Mouse (Mus musculus) erythroblast, embryonic 14.5 days (primary cell): ENCODE data around the gene Ggcx. TPM values are rescaled to one million over a fixed set of nuclear protein-coding genes. Genes with fewer than 3 reads are reported as not detected.
A peak's percentile ranks its signal among the peaks of the same experiment; 100 is the strongest.

Experiments
- H3K27me3 ChIP-seq: 2 replicates; pipeline ENCODE4 v1.6.1; 2012; ENCODE audit warnings: inconsistent platforms; ENCODE audit not compliant: control insufficient read depth
- H3K36me3 ChIP-seq: 2 replicates; pipeline ENCODE4 v1.6.1; 2012; ENCODE audit warnings: mild to moderate bottlenecking, inconsistent platforms; ENCODE audit not compliant: control insufficient read depth
- H3K4me1 ChIP-seq: 2 replicates; pipeline ENCODE4 v1.6.1; 2012; ENCODE audit warnings: inconsistent platforms; ENCODE audit not compliant: control insufficient read depth
- H3K4me3 ChIP-seq: replicated peaks from 2 replicates; pipeline ENCODE3; 2012; ENCODE audit warnings: moderate library complexity, mild to moderate bottlenecking, inconsistent platforms
- H3K9me3 ChIP-seq: 2 replicates; pipeline ENCODE4 v1.6.1; 2012; ENCODE audit warnings: low read length, inconsistent platforms, mixed read lengths; ENCODE audit not compliant: control insufficient read depth
- GATA1 ChIP-seq: IDR thresholded peaks from 2 replicates; pipeline ENCODE4 v1.6.1; 2012; ENCODE audit warnings: low read length, inconsistent platforms, mixed read lengths
- TAL1 ChIP-seq: IDR thresholded peaks from 3 replicates; pipeline ENCODE4 v1.6.1; 2012; ENCODE audit warnings: low read length, inconsistent platforms, mixed read lengths
- polyA plus RNA-seq: library from polyadenylated mRNA; stranded (reverse); fragments of >175 nt; gene quantifications from 2 replicates; pipeline ENCODE4 v1.2.3, GENCODE M21; 2012

Ggcx gene
- polyA plus RNA-seq, 1 experiment = 0.09 TPM

- Histone ChIP-seq H3K4me1 (peaks cover 54% of the 10 kb centered on the region), H3K4me3 (peak overlapping the region; percentile 3), H3K36me3 (peaks cover 36% of the 10 kb centered on the region), H3K9me3 (no peaks in the 10 kb centered on the region), H3K27me3 (no peaks in the 10 kb centered on the region)
- TF ChIP-seq TAL1 (no peak), GATA1 (no peak)
These were observed 2.1 kb downstream of the Ggcx start for GRCm38 (mm10) chr6:72415964-72416772.

- peak overlapping the region; percentile 29 for H3K4me3 ChIP-seq
These were observed 4.2 kb downstream of the Ggcx start for GRCm38 (mm10) chr6:72418279-72418678.

GRCm38 (mm10) chr6:72419806-72420205 is 5.7 kb downstream of the Ggcx start:
- no peaks in the 10 kb centered on the region for H3K9me3 ChIP-seq
- no peak for TF ChIP-seq GATA1
- TF ChIP-seq TAL1 = no peak
- H3K36me3 ChIP-seq = peaks cover 67% of the 10 kb centered on the region
- no peak overlapping the region for H3K4me3 ChIP-seq
- H3K27me3 ChIP-seq = no peaks in the 10 kb centered on the region
- peaks cover 39% of the 10 kb centered on the region for H3K4me1 ChIP-seq

More at GRCm38 (mm10) chr6:72418279-72418678, 4.2 kb downstream of the Ggcx start:
- TF ChIP-seq GATA1 = no peak
- no peak for TF ChIP-seq TAL1
- H3K9me3 ChIP-seq = no peaks in the 10 kb centered on the region
- H3K4me1 ChIP-seq = peaks cover 54% of the 10 kb centered on the region
- H3K36me3 ChIP-seq = peaks cover 53% of the 10 kb centered on the region
- H3K27me3 ChIP-seq = no peaks in the 10 kb centered on the region

- Histone ChIP-seq H3K4me3 (no peak overlapping the region), H3K27me3 (no peaks in the 10 kb centered on the region), H3K36me3 (peaks cover 76% of the 10 kb centered on the region), H3K4me1 (peaks cover 30% of the 10 kb centered on the region), H3K9me3 (no peaks in the 10 kb centered on the region)
- TF ChIP-seq TAL1 = no peak
- no peak for TF ChIP-seq GATA1
These were observed 6.8 kb downstream of the Ggcx start for GRCm38 (mm10) chr6:72420901-72421300.

GRCm38 (mm10) chr6:72425646-72426045 is 11.5 kb downstream of the Ggcx start:
- H3K36me3 ChIP-seq = peaks cover 87% of the 10 kb centered on the region
- H3K27me3 ChIP-seq = no peaks in the 10 kb centered on the region
- no peaks in the 10 kb centered on the region; the same call in none of the 2 replicates for H3K4me1 ChIP-seq
- no peaks in the 10 kb centered on the region for H3K9me3 ChIP-seq
- TF ChIP-seq TAL1 = no peak
- no peak for TF ChIP-seq GATA1
- no peak overlapping the region for H3K4me3 ChIP-seq

- Histone ChIP-seq H3K4me3 (no peak overlapping the region), H3K9me3 (no peaks in the 10 kb centered on the region), H3K36me3 (peaks cover 92% of the 10 kb centered on the region), H3K27me3 (no peaks in the 10 kb centered on the region), H3K4me1 (no peaks in the 10 kb centered on the region; the same call in 1 of the 2 replicates)
- TF ChIP-seq TAL1 = no peak
- no peak for TF ChIP-seq GATA1
These were observed 13.9 kb downstream of the Ggcx start for GRCm38 (mm10) chr6:72428036-72428435.

GRCm38 (mm10) chr6:72429061-72429842 is 15.1 kb downstream of the Ggcx start:
- H3K4me3 ChIP-seq = no peak overlapping the region
- no peaks in the 10 kb centered on the region for H3K27me3 ChIP-seq
- TF ChIP-seq GATA1 (no peak), TAL1 (no peak)
- no peaks in the 10 kb centered on the region; the same call in 1 of the 2 replicates for H3K4me1 ChIP-seq
- peaks cover 93% of the 10 kb centered on the region for H3K36me3 ChIP-seq
- no peaks in the 10 kb centered on the region for H3K9me3 ChIP-seq

GRCm38 (mm10) chr6:72430989-72431921 is 17.1 kb downstream of the Ggcx start:
- peaks cover 10% of the 10 kb centered on the region for H3K4me1 ChIP-seq
- H3K4me3 ChIP-seq = no peak overlapping the region
- TF ChIP-seq TAL1 = no peak
- TF ChIP-seq GATA1 = no peak
- no peaks in the 10 kb centered on the region for H3K9me3 ChIP-seq
- no peaks in the 10 kb centered on the region for H3K27me3 ChIP-seq
- H3K36me3 ChIP-seq = peaks cover 93% of the 10 kb centered on the region
